Mouse (Mus musculus): ENCODE results near the gene Hspb3. TPM values are rescaled to one million over a fixed set of nuclear protein-coding genes. Genes with fewer than 3 reads are reported as not detected.

Hspb3 gene
- total RNA-seq, 2 experiments from 2014 or later = not detected

DNA sequence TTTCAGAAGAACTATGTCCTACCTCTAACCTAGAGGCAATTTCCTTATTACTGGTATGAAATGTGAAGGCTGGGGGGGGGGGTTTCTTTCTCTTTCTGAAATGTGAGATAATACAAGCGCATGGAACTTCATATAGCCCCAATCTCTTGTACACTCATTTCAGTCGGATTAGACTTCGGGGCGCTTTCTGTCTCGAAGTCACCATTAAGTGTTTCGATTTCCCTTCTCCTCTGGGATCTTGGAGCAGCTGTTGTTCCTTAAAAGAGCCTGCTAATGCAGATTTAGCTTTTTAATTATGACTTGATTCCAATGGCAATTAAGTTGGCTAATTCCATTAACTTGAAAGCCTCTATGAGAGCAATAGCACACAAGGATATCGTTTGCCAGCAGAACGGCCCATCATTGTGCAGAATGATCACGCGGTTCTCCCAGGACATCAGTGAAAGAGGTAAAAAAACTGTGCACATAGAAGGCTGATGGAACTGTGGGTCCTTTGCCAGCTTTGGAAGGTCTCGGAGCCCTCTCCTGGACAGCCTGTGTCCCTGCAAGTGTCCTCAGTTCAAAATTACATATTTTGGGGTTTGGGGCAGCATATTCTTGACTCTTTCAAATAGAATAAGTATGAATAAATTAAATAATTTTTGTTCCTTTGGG lies 22.4 kb downstream of the Hspb3 start:
- ATAC-seq (replicated peaks; ENCODE audit: low FRiP score, low TSS enrichment, poor library complexity, severe bottlenecking) = no peak

DNA sequence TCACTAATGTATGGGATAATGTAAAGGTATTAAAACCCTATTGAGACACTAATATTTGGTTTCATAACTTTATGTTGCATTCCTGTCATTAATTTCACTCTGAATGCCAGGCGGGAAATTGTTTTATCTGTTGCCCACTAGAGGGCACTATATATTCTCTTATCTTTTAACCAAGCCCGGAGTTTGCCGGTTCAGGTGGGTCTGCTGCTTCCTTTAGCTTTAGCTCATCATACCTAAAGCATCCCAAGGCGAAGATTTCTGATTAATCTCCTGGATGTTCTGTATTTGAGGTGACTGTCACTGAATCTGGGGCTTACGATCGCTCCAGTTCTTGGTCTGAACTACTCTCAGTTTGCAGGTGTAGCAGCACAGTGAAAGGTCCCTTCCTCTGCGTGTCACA lies 24.6 kb downstream of the Hspb3 start:
- peak; percentile 61 for ATAC-seq (replicated peaks; ENCODE audit: low FRiP score, low TSS enrichment, poor library complexity, severe bottlenecking)

DNA sequence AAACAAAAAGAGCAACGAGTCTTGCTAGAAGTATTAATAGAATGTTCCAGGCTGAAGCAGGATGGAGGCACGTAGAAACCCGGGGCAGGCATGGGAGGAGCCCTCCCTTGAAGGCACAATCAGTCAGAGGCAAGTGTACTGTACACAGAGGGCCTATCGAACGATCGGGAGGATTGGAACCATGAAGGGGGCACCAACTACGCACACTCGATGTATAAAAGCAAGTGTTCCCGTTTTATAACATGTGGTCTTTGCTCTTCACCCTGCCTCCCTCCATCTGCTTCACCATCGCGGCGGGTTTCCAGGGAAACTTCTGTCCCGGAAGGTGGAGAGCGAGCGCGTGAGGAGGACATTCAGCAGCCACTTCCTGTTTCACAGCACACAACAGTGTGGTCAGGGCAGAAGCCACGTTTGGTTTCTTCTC lies 27.7 kb downstream of the Hspb3 start:
- ATAC-seq (replicated peaks; ENCODE audit: low FRiP score, low TSS enrichment, poor library complexity, severe bottlenecking) = peak; percentile 66

DNA sequence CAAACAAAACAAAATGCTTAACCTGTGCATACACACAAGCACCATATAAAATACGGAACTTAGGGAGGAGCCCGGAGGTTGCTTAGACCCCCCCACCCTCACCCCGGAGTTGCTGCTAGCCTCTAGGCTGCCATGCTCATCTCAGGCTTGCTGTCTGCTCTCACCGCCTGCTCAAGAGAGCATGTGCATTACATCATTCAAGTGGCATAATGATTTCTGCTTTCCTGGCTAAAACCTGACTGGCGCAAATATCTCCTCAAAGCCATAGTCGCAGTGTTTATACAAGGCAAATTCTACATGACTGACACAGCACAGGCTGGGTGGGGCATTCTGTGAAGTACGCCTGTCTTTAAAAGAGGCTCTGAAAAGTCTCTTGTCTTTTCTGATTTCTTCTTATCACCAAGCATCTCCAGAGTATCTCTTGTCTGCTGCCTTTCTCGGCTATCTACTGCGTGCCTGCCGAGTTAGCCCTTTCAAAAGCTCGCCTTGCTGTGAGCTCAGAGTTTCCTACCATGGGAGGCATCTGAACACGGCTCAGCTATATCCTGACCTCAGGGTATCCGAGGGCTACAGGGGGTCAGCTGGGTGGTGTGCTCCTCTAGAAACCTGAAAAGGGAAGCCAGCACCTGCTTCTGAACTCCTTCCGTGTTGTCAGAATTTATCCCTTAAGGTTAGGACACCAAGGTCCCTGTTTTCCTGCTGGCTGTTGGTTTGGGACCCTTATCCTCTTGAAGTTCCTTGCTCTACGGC lies 28.6 kb downstream of the Hspb3 start:
- ATAC-seq (replicated peaks; ENCODE audit: low FRiP score, low TSS enrichment, poor library complexity, severe bottlenecking) = no peak

DNA sequence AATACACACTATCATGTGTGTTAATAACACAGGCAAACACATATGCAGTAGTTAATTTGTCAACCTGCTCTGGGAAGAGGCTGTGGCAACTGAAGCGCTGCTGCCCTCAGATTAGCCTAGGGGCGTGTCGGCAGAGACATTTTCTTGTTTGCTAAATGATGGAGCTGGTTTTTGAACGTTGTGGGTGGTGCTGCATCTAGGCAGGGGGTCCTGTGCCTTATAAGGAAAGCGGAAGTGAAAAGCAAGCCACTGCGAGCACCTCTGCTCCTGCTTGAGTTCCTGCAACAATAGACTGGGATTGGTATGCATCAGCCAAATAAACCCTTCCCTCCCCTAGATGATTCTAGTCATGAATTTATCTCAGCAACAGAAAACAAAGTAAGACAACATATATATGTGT lies 31.0 kb downstream of the Hspb3 start:
- ATAC-seq (replicated peaks; ENCODE audit: low FRiP score, low TSS enrichment, poor library complexity, severe bottlenecking) = peak; percentile 43; the same call in 1 of the 2 replicates

DNA sequence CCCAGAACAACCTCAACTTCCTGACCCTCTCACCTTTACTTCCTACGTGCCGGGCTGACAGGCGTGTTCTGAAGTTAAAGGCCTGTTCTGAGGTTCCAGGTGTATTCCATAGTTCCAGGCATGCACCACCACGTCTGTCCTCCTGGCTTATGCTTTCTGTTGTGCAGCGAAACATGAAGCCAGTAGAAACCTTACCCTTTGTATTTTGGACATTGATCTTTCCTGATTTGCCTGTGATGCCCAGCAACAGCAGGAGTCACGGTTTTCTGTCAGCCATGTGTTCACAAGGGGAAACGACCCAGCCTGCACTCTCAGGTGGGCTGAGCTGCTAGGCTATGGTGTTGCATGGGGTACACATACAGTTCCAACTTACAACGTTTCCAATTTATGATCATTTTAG lies 35.9 kb downstream of the Hspb3 start:
- no peak for ATAC-seq (replicated peaks; ENCODE audit: low FRiP score, low TSS enrichment, poor library complexity, severe bottlenecking)

DNA sequence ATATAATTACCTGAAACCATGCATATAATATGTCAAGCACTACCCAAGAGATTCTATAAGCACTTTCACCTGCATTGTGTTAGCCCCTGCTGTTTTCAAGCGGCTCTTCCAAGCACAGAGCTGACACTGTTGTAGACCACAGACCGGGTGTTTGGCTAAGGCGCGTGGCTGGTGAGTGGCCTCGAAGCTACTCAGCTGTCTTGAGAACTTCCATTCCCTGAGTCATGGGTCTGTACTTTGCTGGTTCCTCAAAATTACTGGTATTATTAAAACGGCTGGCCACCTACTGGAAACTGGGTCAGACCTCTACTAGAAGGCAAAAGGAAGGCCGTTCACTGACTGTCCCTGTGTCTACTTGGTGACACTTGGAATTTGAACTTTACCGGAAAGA lies 40.6 kb downstream of the Hspb3 start:
- no peak for ATAC-seq (replicated peaks; ENCODE audit: low FRiP score, low TSS enrichment, poor library complexity, severe bottlenecking)

DNA sequence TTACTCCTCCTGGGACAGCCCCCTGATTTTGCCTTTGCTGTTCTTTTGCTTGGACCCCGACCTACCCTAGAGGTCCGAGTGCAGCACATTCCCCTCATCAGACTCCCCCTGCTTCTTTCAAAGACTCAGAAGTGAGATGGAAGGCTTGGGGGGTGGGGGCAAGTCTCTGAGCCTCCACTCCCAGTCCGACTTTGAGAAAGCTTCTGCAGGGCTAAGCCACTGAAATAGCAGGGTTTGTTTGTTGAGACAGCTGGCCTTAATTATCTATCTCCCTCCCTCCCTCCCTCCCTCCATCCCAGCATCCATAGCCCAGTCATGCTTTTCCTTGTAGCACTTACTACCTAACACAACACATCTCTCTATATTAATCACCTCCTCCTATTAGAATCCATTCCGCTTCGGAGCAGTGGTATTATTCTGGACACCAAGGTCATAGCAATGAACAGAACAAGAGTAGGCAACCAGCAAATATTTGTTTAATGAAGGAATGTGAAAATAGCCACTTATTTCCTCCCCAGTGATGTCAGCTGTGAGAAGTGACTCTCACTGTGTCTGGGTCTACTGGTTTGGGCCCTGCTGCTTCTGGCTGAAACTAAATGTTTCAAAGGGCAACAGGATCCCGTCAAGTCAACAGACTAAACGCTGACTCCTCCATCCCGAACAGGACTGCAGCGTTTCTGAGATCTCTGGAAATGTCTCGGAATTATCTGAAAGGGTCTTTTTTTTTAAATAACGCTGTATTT lies 41.2 kb downstream of the Hspb3 start:
- ATAC-seq (replicated peaks; ENCODE audit: low FRiP score, low TSS enrichment, poor library complexity, severe bottlenecking) = no peak

DNA sequence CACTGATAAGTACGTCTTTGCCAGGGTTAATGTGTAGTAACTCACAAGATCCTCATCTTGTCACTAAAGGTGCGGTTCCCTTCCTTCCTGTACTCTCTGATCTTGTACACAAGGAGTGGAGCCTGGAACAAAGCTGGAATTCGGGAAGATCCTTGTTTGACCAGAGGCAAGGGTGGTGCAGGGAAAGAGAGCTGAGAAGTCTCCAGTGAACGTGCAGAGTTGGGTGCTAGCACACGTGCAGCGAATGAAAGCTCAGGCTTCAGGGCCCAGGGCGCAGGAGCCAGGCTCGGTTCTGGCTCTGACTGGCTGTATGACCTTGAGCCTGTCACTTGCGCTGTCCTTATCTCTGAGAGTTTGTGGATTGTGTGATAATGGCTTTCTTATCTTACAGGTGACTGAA lies 44.5 kb downstream of the Hspb3 start:
- no peak for ATAC-seq (replicated peaks; ENCODE audit: low FRiP score, low TSS enrichment, poor library complexity, severe bottlenecking)

DNA sequence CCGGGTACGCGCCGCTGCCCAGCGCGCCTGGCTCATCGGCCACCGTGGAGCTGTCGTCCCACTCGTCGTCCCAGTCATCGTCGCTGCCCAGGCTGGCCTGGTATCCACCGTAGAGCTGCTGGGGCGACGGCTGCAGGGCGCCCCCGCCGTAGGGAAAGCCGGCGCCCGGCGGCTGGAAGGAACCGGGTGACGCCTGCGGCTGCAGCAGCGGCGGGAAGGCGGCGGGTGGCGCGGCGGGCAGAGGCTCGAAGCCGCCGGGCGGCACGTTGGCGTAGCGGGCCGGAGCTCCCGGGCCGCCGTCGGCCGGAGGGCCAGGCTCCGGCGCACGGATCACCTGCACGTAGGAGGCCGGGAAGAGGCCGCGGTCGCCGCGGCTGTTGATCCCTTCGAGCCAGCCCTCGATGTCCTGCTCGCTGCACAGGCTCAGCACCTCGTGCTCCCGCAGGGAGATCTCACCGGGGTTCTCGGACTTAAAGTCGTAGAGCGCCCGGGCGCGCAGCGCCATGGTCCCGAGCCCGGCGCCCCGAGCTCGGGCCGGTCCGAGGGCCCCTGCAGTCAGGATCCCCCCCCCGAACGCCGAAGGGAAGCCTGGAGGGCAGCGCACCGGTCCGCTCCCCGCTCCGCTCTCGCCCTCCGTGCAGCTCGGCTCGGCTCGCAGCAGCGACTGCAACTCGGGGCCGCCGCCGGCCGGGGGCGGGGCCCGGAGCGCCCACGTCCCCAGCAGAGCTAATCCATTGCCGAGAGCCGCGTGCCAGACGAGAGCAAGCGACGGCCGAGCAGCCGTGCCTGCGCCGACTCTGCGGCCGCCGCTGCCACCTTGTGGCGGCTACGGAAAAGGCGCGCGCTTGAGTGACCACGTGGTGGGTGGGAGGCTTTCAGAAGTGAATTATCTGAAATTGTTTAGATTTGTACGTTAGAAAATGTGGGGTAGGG lies 45.3 kb downstream of the Hspb3 start, which contains the start of gene Snx18:
TSS of gene Snx18 (minus strand) at position 674 of the 933 bp plus-strand sequence.
- peak; percentile 68 for ATAC-seq (replicated peaks; ENCODE audit: low FRiP score, low TSS enrichment, poor library complexity, severe bottlenecking)

DNA sequence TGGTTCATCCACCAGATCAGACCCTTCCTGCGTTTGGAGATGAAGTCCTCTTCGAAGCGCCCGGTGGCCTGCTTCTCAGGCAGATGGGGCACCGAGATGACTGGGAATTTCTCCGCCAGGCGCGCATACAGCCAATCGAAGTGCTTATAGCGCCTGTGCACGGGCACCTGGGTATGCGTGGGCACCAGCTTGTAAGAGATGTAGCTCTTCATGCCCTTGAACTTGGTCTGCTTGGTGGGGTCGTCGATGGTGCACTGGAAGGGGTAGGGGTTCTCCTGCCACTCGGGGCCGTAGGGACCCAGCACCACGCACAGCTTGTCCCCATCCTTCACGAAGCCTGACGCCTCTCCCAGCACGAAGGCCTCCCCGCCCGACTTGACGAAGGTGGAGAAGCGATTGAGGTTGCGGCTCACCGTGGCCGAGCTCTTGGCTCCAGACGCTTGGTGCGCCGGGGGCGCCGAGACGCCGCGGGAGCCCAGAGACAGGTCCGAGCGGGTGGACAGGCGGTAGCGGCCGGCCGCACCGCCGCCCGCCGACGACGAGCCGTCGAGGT lies 46.1 kb downstream of the Hspb3 start:
- ATAC-seq (replicated peaks; ENCODE audit: low FRiP score, low TSS enrichment, poor library complexity, severe bottlenecking) = no peak

DNA sequence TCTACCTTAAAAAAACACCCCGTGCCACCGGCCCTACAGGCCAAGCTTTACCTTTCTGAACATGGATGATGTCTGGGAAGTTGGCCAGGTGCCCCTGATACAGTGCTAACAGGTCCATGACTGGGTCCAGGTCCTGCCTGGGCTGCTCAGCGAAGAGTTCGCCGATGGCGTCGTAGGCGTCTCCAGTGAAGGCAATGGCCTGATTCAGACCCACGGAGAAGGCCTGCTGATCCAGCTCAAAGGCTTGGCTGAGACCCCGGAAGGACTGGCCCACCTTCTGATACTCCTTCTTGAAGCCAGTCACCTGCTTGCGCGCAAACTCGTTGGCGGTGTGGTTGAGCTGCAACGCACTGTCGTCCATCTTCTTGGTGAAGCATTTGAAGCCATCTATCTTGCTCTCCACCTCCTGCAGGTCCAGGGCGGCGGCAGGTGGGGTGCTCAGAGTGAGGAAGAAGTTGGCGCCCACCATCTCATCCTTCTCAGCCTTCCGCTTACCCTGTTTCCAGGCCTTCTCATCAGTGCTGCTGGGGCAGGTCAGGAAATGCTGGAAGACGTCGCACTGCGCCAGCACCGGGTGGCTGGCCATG lies 46.6 kb downstream of the Hspb3 start:
- no peak for ATAC-seq (replicated peaks; ENCODE audit: low FRiP score, low TSS enrichment, poor library complexity, severe bottlenecking)

DNA sequence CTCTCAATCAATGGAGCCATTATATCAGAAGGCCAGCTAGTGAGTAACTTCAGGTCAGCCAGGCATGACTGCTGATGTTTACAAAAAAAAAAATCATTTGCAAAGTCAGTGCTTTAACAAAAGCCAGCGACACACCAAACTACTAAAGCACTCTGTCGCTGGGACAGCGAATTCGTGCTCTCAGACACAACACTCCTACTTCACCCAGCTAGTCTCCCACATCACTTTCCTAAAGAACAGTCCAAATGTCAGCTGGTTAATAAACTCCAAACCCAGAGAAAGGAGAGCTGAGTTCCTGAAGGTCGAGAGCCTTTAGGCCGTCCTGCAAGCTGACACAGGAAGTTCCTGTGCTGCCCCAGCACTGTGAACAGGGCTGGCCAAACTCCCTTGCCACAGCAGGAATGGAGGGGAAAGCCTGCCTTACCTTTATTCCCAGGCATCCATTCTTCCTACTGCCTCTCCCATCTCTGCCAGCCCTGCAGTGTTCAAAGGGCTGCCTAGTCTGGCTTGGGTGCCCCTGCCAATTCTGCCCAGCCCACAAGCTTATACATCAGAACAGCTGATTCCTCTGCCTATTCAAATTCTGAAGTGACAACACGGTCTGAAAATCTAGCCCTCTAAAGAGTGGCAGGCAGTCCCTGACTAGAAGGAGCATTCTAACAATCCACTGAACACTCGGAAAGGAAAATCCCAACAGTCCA lies 47.4 kb downstream of the Hspb3 start:
- ATAC-seq (replicated peaks; ENCODE audit: low FRiP score, low TSS enrichment, poor library complexity, severe bottlenecking) = no peak

DNA sequence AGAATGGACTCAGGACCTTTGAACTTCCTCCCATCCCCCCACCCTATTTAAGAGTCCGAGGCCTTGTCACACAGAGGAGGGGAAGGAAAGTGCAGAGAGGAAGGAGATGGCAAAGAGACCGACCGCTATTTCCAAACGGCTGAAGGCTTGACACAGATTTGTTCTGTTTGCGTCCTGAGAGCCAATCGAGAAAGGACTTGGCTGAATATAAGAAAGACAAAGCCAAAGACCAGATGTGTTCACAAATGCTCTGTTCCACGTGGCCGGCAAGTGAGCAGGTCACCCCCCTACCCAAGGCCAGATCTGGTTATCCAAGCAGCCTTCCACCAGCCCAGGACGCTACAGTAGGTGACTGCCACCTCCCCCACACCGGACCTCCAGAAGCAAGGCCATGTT lies 47.9 kb downstream of the Hspb3 start:
- ATAC-seq (replicated peaks; ENCODE audit: low FRiP score, low TSS enrichment, poor library complexity, severe bottlenecking) = no peak

DNA sequence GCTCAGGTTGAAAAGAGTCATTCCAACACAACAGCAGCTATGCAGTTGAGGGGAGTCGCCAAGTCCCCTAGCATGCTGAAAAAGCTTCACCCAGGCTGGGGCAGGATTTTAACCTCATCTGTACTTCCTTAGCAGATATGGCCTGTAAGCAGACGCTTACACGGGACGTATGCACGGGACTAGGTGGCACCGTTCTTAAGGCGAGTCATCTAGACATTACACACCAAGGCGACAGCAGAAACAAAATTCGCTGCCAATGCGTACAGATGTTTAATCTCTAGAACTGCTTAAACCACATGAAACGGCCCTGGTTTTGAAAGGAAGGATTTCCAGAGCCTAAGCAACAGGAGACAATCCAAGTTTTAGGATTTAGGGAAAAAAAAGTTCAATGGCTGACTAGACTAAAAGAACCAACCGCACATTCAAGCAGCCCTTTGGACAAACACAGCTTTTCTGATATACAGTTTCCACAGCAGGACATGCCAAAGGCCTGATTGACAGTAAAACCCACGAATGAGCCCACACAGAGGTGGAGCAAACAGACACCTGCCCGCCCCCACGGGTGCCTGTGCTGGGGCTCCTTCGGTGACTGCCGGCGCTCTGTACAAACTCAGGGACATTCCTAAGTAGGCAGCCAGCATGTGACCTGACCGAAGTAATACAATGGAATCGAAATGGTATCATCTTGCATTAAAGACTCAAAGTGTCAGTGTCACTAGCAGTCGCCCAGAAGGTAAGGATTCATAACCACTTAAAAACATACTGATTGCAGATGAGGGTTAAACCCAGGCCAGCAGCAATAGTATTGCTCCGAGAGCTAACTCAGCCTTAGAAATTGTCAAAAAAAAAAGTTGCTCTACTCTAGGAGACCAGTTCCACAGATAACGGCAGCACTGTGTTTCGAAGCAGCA lies 48.6 kb downstream of the Hspb3 start:
- peak; percentile 71 for ATAC-seq (replicated peaks; ENCODE audit: low FRiP score, low TSS enrichment, poor library complexity, severe bottlenecking)

DNA sequence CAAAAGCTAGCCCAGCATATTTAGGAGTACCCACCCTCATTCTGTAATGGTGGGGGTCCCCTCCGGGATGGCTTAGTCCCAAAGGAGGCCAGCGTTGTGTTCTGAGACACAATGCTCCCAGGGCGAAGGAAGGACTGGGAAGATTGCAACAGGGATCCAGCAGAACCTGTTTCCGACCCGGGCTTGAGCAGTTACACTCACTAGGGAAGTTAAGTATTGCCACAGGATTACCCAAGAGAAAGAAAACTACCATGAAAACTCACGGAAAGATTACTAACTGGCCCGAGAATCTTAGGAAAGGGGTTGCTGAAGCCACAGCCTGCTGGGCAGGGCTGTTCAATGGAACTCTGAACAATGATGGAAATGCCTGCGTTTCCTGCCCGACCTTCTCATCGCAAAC lies 49.6 kb downstream of the Hspb3 start:
- no peak for ATAC-seq (replicated peaks; ENCODE audit: low FRiP score, low TSS enrichment, poor library complexity, severe bottlenecking)

DNA sequence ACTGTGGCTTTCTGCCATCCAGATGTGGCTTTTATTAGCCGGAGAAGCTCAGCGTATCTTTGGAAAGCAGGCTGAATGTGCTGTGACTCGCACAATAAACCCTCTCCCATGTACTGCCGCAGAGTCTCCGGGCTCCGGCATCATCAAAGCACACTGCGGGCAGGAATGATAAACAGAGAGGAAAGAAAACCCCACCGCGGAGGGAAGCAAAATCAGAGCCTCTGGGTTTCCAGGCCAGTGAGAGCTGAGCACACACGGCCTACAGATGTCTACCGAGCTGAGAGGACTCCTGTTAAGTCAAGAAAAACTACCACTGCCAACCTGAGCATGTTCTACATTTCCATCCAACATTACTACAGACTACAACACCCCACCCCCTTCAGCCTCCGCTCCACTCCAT lies 50.1 kb downstream of the Hspb3 start:
- ATAC-seq (replicated peaks; ENCODE audit: low FRiP score, low TSS enrichment, poor library complexity, severe bottlenecking) = no peak

Measured in megakaryocyte-erythroid progenitor cell, adult 5-6 weeks (primary cell).